Mouse (Mus musculus): ENCODE data around the gene Pnma1. TPM values are rescaled to one million over a fixed set of nuclear protein-coding genes. Genes with fewer than 3 reads are reported as not detected.
A peak's percentile ranks its signal among the peaks of the same experiment; 100 is the strongest.

Pnma1 gene
- polyA plus RNA-seq, 2 experiments, result 0.05 to 0.10 TPM

DNA sequence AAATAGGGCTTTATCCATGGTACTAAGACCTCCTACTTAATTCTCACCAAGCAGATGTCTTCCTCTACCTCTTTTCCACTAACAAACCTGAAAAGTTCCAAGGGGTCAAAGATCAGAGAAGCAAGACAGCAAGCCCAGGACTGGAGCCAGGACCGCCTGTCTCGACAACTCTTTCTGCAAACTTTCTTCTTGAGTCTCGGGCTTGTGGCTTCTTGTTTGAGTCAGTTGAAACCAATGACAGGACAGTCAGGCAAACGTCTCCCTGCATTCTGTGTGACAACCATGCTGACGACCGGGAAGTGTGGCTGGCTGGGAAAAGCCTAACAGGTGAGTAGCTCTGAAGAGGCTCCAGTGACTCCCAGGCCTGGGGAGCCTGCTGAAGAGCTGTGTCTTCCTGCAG is 37.3 kb upstream of the Pnma1 start:
- DNase-seq (ENCODE audit: low read depth in 3 of 3, low spot score in 3 of 3), result no peak
- ATAC-seq (ENCODE audit: insufficient read depth), result no peak

DNA sequence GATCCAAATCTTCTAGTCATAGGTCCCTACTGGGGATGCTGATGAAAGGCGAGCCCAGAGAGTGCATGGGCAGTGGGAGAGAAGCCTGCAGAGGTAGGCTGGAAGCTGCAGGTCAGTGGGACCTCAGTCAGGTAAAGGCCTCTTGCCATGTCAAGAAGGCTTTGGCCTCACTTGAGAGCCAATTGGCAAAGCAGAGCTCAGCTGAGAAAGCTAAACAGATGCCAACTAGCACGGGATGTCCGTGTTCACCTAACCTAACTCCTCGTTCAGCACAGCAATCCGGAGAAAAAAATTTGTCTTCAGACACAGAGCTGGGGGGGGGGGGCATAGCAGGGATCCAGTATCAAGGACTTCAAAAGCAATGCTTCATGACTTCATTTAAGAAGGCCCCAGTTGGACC is 36.7 kb upstream of the Pnma1 start:
- TF ChIP-seq EP300 (IDR thresholded peaks at IDR 0.05; ENCODE audit: low read depth), result no peak
- TF ChIP-seq CTCF (IDR thresholded peaks at IDR 0.05; ENCODE audit: low read depth), result no peak
- ATAC-seq (ENCODE audit: insufficient read depth) (no peak), DNase-seq (ENCODE audit: low read depth in 3 of 3, low spot score in 3 of 3) (no peak)
- 90% methylated on average over 5 of the region's 5 CpGs for WGBS (ENCODE audit: insufficient replicate concordance)
- H3K4me1 ChIP-seq (replicated peaks; ENCODE audit: control insufficient read depth in 2 of 2, insufficient read depth in 2 of 2, low read length in 1 of 2), result peaks cover 35 to 42% of the 10 kb centered on the region in 2 experiments
- H3K27me3 ChIP-seq (ENCODE audit: control insufficient read depth, insufficient read depth, low read length), result no peaks in the 10 kb centered on the region
- no peaks in the 10 kb centered on the region for H3K9me3 ChIP-seq (ENCODE audit: control insufficient read depth, low read length)
- H3K27ac ChIP-seq, result no peak overlapping the region
- H3K36me3 ChIP-seq (replicated peaks; ENCODE audit: control insufficient read depth, insufficient read depth, low read depth), result peaks cover 7% of the 10 kb centered on the region
- H3K4me2 ChIP-seq (ENCODE audit: low read depth), result no peak overlapping the region
- no peak overlapping the region for H3K9ac ChIP-seq (replicated peaks)
- H3K4me3 ChIP-seq (ENCODE audit: insufficient read depth in 1 of 2, low read depth in 2 of 2, low read length in 2 of 2), result no peak overlapping the region

More for the DNA sequence above, 37.3 kb upstream of the Pnma1 start:
- no peak overlapping the region for H3K9ac ChIP-seq (replicated peaks)
- 81% methylated on average over 6 of the region's 6 CpGs for WGBS (ENCODE audit: insufficient replicate concordance)
- H3K4me2 ChIP-seq (ENCODE audit: low read depth), result no peak overlapping the region
- no peak for TF ChIP-seq CTCF (IDR thresholded peaks at IDR 0.05; ENCODE audit: low read depth)
- TF ChIP-seq EP300 (IDR thresholded peaks at IDR 0.05; ENCODE audit: low read depth), result no peak
- H3K4me3 ChIP-seq (ENCODE audit: insufficient read depth in 1 of 2, low read depth in 2 of 2, low read length in 2 of 2), result no peak overlapping the region
- peaks cover 35 to 41% of the 10 kb centered on the region in 2 experiments for H3K4me1 ChIP-seq (replicated peaks; ENCODE audit: control insufficient read depth in 2 of 2, insufficient read depth in 2 of 2, low read length in 1 of 2)
- no peaks in the 10 kb centered on the region for H3K9me3 ChIP-seq (ENCODE audit: control insufficient read depth, low read length)
- H3K27me3 ChIP-seq (ENCODE audit: control insufficient read depth, insufficient read depth, low read length), result no peaks in the 10 kb centered on the region
- H3K27ac ChIP-seq, result no peak overlapping the region
- peaks cover 7% of the 10 kb centered on the region for H3K36me3 ChIP-seq (replicated peaks; ENCODE audit: control insufficient read depth, insufficient read depth, low read depth)

DNA sequence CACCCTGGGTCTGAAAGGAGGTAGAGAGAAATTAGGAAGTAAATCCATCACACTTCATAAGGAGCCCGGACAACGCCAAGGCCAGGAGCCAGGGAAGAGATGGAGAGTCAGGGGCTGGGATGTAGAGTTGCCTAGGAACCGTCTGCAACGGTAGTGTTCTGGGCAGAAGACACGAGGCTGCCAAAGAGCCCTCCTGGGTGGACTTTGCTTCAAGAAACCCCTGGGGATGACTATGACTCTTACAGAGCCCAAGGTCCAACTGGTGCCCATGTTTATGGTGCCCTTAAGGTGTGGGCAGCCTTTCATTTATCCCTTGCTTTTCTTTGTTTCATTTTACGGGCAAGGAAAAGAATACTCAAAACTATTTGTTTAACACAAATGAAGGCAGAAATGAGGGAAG is 33.7 kb upstream of the Pnma1 start:
- Histone ChIP-seq H3K9me3 (ENCODE audit: control insufficient read depth, low read length) (no peaks in the 10 kb centered on the region), H3K27ac (no peak overlapping the region), H3K9ac (replicated peaks) (no peak overlapping the region; the same call in 1 of the 2 replicates), H3K36me3 (replicated peaks; ENCODE audit: control insufficient read depth, insufficient read depth, low read depth) (peaks cover 6% of the 10 kb centered on the region), H3K4me1 (replicated peaks; ENCODE audit: control insufficient read depth in 2 of 2, insufficient read depth in 2 of 2, low read length in 1 of 2) (peaks cover 53 to 57% of the 10 kb centered on the region in 2 experiments), H3K4me2 (ENCODE audit: low read depth) (no peak overlapping the region), H3K27me3 (ENCODE audit: control insufficient read depth, insufficient read depth, low read length) (no peaks in the 10 kb centered on the region), H3K4me3 (ENCODE audit: insufficient read depth in 1 of 2, low read depth in 2 of 2, low read length in 2 of 2) (no peak overlapping the region)
- ATAC-seq (ENCODE audit: insufficient read depth) (no peak), DNase-seq (ENCODE audit: low read depth in 3 of 3, low spot score in 3 of 3) (no peak)
- no peak for TF ChIP-seq EP300 (IDR thresholded peaks at IDR 0.05; ENCODE audit: low read depth)
- TF ChIP-seq CTCF (IDR thresholded peaks at IDR 0.05; ENCODE audit: low read depth), result no peak
- 75% methylated on average over 6 of the region's 6 CpGs for WGBS (ENCODE audit: insufficient replicate concordance)

DNA sequence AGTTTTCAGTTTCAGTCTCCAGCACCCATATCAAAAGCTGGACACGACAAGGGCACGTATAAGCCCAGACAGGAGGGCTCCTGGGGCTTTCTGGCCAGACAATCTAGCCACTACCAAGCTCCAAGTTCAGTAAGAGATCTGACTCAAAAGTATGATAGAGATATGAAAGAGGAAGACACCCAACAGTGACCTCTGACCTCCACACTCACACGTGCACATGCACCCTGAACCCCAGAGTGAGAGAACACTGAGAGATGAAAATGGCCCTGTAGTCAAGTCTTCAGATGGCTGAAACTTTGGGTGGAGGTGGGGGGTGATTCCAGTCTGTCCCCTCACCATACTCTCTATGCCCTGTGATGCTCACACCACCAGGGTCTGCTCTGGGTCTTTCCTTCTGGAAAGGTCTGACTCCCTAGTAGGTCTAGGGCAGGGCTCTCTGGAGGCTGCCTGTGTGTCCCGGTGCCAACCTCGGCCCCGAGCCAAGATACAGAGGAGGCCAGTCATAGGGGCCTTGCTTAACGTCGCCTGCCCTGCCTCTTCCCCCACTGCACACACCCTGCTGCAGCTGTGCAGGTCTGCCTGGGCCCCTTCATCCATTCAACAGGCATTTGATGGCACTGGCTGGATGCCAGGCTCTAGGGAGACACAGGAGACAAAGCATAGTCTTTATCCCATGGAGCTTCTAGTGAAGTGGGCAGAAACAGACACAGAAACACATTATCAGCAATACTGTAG is 32.6 kb upstream of the Pnma1 start:
- H3K4me1 ChIP-seq (replicated peaks; ENCODE audit: control insufficient read depth in 2 of 2, insufficient read depth in 2 of 2, low read length in 1 of 2), result peaks cover 64 to 65% of the 10 kb centered on the region in 2 experiments
- DNase-seq (ENCODE audit: low read depth in 3 of 3, low spot score in 3 of 3) (no peak), ATAC-seq (ENCODE audit: insufficient read depth) (peak; percentile 60)
- H3K36me3 ChIP-seq (replicated peaks; ENCODE audit: control insufficient read depth, insufficient read depth, low read depth), result peaks cover 3% of the 10 kb centered on the region
- no peak overlapping the region for H3K4me3 ChIP-seq (ENCODE audit: insufficient read depth in 1 of 2, low read depth in 2 of 2, low read length in 2 of 2)
- H3K27ac ChIP-seq, result peak overlapping the region; percentile 55
- no peaks in the 10 kb centered on the region for H3K9me3 ChIP-seq (ENCODE audit: control insufficient read depth, low read length)
- no peaks in the 10 kb centered on the region for H3K27me3 ChIP-seq (ENCODE audit: control insufficient read depth, insufficient read depth, low read length)
- peak overlapping the region; percentile 39 for H3K4me2 ChIP-seq (ENCODE audit: low read depth)
- TF ChIP-seq CTCF (IDR thresholded peaks at IDR 0.05; ENCODE audit: low read depth) (no peak), EP300 (IDR thresholded peaks at IDR 0.05; ENCODE audit: low read depth) (no peak)
- peak overlapping the region; percentile 42 for H3K9ac ChIP-seq (replicated peaks)
- 8% methylated on average over 8 of the region's 8 CpGs for WGBS (ENCODE audit: insufficient replicate concordance)

DNA sequence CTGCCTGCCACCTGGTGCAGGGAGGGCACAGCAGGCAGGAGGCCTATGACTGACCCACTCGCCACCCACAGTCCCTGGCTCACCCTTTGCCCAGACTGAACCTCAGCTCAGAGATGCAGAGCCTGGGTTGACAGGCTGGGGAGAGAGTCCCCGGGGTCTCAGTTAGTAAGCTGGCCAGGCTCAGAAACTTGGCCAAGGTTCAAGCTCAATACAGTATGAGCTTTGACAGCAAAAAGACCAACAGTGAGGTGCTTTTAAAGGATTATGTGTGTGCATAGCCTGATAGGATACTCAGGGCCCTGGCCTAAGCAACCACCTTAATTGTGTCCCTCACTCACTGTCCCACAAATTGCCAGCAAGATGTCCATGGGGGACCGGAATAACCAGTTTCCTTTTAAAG is 31.8 kb upstream of the Pnma1 start:
- peak overlapping the region; percentile 55 for H3K27ac ChIP-seq

More for the DNA sequence above, 31.8 kb upstream of the Pnma1 start:
- peaks cover 3% of the 10 kb centered on the region for H3K36me3 ChIP-seq (replicated peaks; ENCODE audit: control insufficient read depth, insufficient read depth, low read depth)
- 76% methylated on average over 3 of the region's 3 CpGs for WGBS (ENCODE audit: insufficient replicate concordance)
- H3K4me1 ChIP-seq (replicated peaks; ENCODE audit: control insufficient read depth in 2 of 2, insufficient read depth in 2 of 2, low read length in 1 of 2), result peaks cover 69 to 70% of the 10 kb centered on the region in 2 experiments
- DNase-seq (ENCODE audit: low read depth in 3 of 3, low spot score in 3 of 3) (no peak), ATAC-seq (ENCODE audit: insufficient read depth) (no peak)
- H3K4me3 ChIP-seq (ENCODE audit: insufficient read depth in 1 of 2, low read depth in 2 of 2, low read length in 2 of 2), result no peak overlapping the region
- no peak overlapping the region; the same call in 1 of the 2 replicates for H3K4me2 ChIP-seq (ENCODE audit: low read depth)
- TF ChIP-seq CTCF (IDR thresholded peaks at IDR 0.05; ENCODE audit: low read depth), result no peak
- no peak for TF ChIP-seq EP300 (IDR thresholded peaks at IDR 0.05; ENCODE audit: low read depth)
- no peak overlapping the region for H3K9ac ChIP-seq (replicated peaks)
- no peaks in the 10 kb centered on the region for H3K27me3 ChIP-seq (ENCODE audit: control insufficient read depth, insufficient read depth, low read length)
- no peaks in the 10 kb centered on the region for H3K9me3 ChIP-seq (ENCODE audit: control insufficient read depth, low read length)
